Mouse (Mus musculus) hindbrain, embryonic 13.5 days (tissue): ENCODE results near the gene Cul9. TPM values are rescaled to one million over a fixed set of nuclear protein-coding genes. Genes with fewer than 3 reads are reported as not detected.

Source experiments
- ATAC-seq: fragments of 200-750 bp; cut with Nextera tagmentation; 2 replicates; pipeline ENCODE4 v1.8.0; 2017; ENCODE audit warnings: moderate TSS enrichment; ENCODE audit not compliant: low FRiP score
- H3K27ac ChIP-seq: fragments of 300-500 bp; sonication (generic); 2 replicates; pipeline ENCODE4 v1.5.1; 2015; ENCODE audit warnings: inconsistent platforms, mild to moderate bottlenecking, moderate library complexity
- H3K27me3 ChIP-seq: fragments of 300-500 bp; sonication (generic); 2 replicates; pipeline ENCODE4 v1.6.1; 2015; ENCODE audit warnings: mild to moderate bottlenecking, inconsistent platforms
- H3K36me3 ChIP-seq: fragments of 300-500 bp; sonication (generic); 2 replicates; pipeline ENCODE4 v1.6.1; 2015; ENCODE audit warnings: mild to moderate bottlenecking, inconsistent platforms
- H3K4me1 ChIP-seq: fragments of 300-500 bp; sonication (generic); replicated peaks from 2 replicates; pipeline ENCODE4 v1.6.1; 2015; ENCODE audit warnings: inconsistent platforms
- H3K4me2 ChIP-seq: fragments of 300-500 bp; sonication (generic); 2 replicates; pipeline ENCODE4 v1.6.1; 2015; ENCODE audit warnings: inconsistent platforms, mild to moderate bottlenecking, moderate library complexity
- H3K4me3 ChIP-seq: fragments of 300-500 bp; sonication (generic); 2 replicates; pipeline ENCODE4 v1.5.1; 2015; ENCODE audit warnings: mild to moderate bottlenecking, inconsistent platforms
- H3K9ac ChIP-seq: fragments of 300-500 bp; sonication (generic); 2 replicates; pipeline ENCODE4 v1.6.1; 2015; ENCODE audit warnings: mild to moderate bottlenecking, inconsistent platforms
- H3K9me3 ChIP-seq: fragments of 300-500 bp; sonication (generic); 2 replicates; pipeline ENCODE4 v1.6.1; 2016; ENCODE audit warnings: inconsistent platforms
- WGBS: fragments of 180-500 bp; shearing (Covaris S2); methylation state at CpG from one replicate; pipeline ENCODE4 v1.1.7; 2015; 5-methylcytosine and 5-hydroxymethylcytosine counted together
- microRNA-seq: library from miRNA; unstranded; fragments of <30 nt; microRNA quantifications from one replicate; pipeline ENCODE4, GENCODE M21; 2016
- polyA plus RNA-seq: library from polyadenylated mRNA; unstranded; fragments of >200 nt; fragmentation: Nextera tagmentation; extraction: Ambion mirVana; gene quantifications from 2 replicates; pipeline ENCODE4 v1.2.1, GENCODE M21; 2015

The Cul9 gene
- polyA plus RNA-seq, 1 experiment from 2014 or later = 17.1 TPM

GRCm38 (mm10) chr17:46458439-46458838 lies 87.7 kb downstream of the Cul9 start:
- H3K36me3 ChIP-seq = peaks cover 39% of the 10 kb centered on the region
- H3K4me2 ChIP-seq = no peak overlapping the region
- H3K9ac ChIP-seq = no peak overlapping the region
- H3K4me3 ChIP-seq = no peak overlapping the region
- H3K27me3 ChIP-seq = peaks cover 58% of the 10 kb centered on the region
- H3K9me3 ChIP-seq = no peaks in the 10 kb centered on the region
- WGBS = 39% methylated on average over 3 of the region's 3 CpGs
- ATAC-seq = no peak
- peaks cover 50% of the 10 kb centered on the region for H3K4me1 ChIP-seq
- H3K27ac ChIP-seq = no peak overlapping the region

GRCm38 (mm10) chr17:46457791-46458190 lies 88.4 kb downstream of the Cul9 start:
- peaks cover 39% of the 10 kb centered on the region for H3K36me3 ChIP-seq
- H3K27me3 ChIP-seq = peaks cover 60% of the 10 kb centered on the region
- no peak for ATAC-seq
- no peak overlapping the region for H3K9ac ChIP-seq
- no peak overlapping the region for H3K4me3 ChIP-seq
- no peak overlapping the region for H3K4me2 ChIP-seq
- peaks cover 53% of the 10 kb centered on the region for H3K4me1 ChIP-seq
- WGBS = 12% methylated on average over 10 of the region's 10 CpGs
- no peak overlapping the region for H3K27ac ChIP-seq
- no peaks in the 10 kb centered on the region for H3K9me3 ChIP-seq

GRCm38 (mm10) chr17:46455110-46455691 lies 91.0 kb downstream of the Cul9 start:
- H3K36me3 ChIP-seq = peaks cover 28% of the 10 kb centered on the region
- under 1% methylated on average over 33 of the region's 33 CpGs for WGBS
- peaks cover 43% of the 10 kb centered on the region for H3K4me1 ChIP-seq
- ATAC-seq = peak; percentile 37
- H3K4me3 ChIP-seq = peak overlapping the region; percentile 34
- peak overlapping the region; percentile 59 for H3K4me2 ChIP-seq
- peak overlapping the region; percentile 68 for H3K9ac ChIP-seq
- H3K9me3 ChIP-seq = no peaks in the 10 kb centered on the region
- H3K27ac ChIP-seq = no peak overlapping the region; the same call in 1 of the 2 replicates
- H3K27me3 ChIP-seq = peaks cover 50% of the 10 kb centered on the region

- peak overlapping the region; percentile 59 for H3K4me2 ChIP-seq
- ATAC-seq = peak; percentile 26; the same call in 1 of the 2 replicates
- peak overlapping the region; percentile 68 for H3K9ac ChIP-seq
- 4% methylated on average over 9 of the region's 9 CpGs for WGBS
- H3K4me1 ChIP-seq = peaks cover 43% of the 10 kb centered on the region
- H3K4me3 ChIP-seq = peak overlapping the region; percentile 34
- peaks cover 43% of the 10 kb centered on the region for H3K27me3 ChIP-seq
- H3K36me3 ChIP-seq = peaks cover 21% of the 10 kb centered on the region
- no peaks in the 10 kb centered on the region for H3K9me3 ChIP-seq
- peak overlapping the region; percentile 13; the same call in 1 of the 2 replicates for H3K27ac ChIP-seq
These were observed 91.6 kb downstream of the Cul9 start for GRCm38 (mm10) chr17:46454539-46454938.

GRCm38 (mm10) chr17:46453970-46454411 lies 92.2 kb downstream of the Cul9 start:
- Histone ChIP-seq H3K27me3 (peaks cover 38% of the 10 kb centered on the region), H3K27ac (peak overlapping the region; percentile 75), H3K9ac (peak overlapping the region; percentile 68), H3K4me1 (peaks cover 43% of the 10 kb centered on the region), H3K4me3 (peak overlapping the region; percentile 34), H3K36me3 (peaks cover 17% of the 10 kb centered on the region), H3K4me2 (peak overlapping the region; percentile 59), H3K9me3 (no peaks in the 10 kb centered on the region)
- WGBS = 1% methylated on average over 26 of the region's 26 CpGs
- ATAC-seq = peak; percentile 43; the same call in 1 of the 2 replicates

- H3K27ac ChIP-seq = peak overlapping the region; percentile 10; the same call in 1 of the 2 replicates
- H3K27me3 ChIP-seq = peaks cover 35% of the 10 kb centered on the region
- peak overlapping the region; percentile 68; the same call in 1 of the 2 replicates for H3K9ac ChIP-seq
- peak overlapping the region; percentile 34; the same call in 1 of the 2 replicates for H3K4me3 ChIP-seq
- peaks cover 12% of the 10 kb centered on the region for H3K36me3 ChIP-seq
- WGBS = 5% methylated on average over 13 of the region's 13 CpGs
- ATAC-seq = no peak
- peaks cover 43% of the 10 kb centered on the region for H3K4me1 ChIP-seq
- H3K9me3 ChIP-seq = no peaks in the 10 kb centered on the region
- peak overlapping the region; percentile 59 for H3K4me2 ChIP-seq
These were observed 92.8 kb downstream of the Cul9 start for GRCm38 (mm10) chr17:46453302-46453948.

GRCm38 (mm10) chr17:46452683-46453082 lies 93.5 kb downstream of the Cul9 start:
- peaks cover 28% of the 10 kb centered on the region for H3K27me3 ChIP-seq

More at GRCm38 (mm10) chr17:46452683-46453082, 93.5 kb downstream of the Cul9 start:
- H3K4me1 ChIP-seq = peaks cover 43% of the 10 kb centered on the region
- no peak overlapping the region for H3K9ac ChIP-seq
- 40% methylated on average over 5 of the region's 5 CpGs for WGBS
- peaks cover 12% of the 10 kb centered on the region for H3K36me3 ChIP-seq
- H3K27ac ChIP-seq = no peak overlapping the region
- ATAC-seq = no peak
- no peaks in the 10 kb centered on the region for H3K9me3 ChIP-seq
- H3K4me2 ChIP-seq = no peak overlapping the region
- H3K4me3 ChIP-seq = no peak overlapping the region

Small RNAs within 50 kb of the gene (microRNA-seq; reads per million reads assigned to microRNA genes)
- gene Mir6976 = not detected

Other genes starting within 250 kb of the Cul9 start
- gene Dlk2, start 249.0 kb downstream of the Cul9 start, polyA plus RNA-seq = 9.5 and 11.1 TPM in 2 replicates
- 8.9 and 9.9 TPM in 2 replicates for gene Abcc10, start 218.0 kb downstream of the Cul9 start, polyA plus RNA-seq
- 18.0 and 19.1 TPM in 2 replicates for gene Zfp318, start 162.7 kb downstream of the Cul9 start, polyA plus RNA-seq
- 2.4 and 3.1 TPM in 2 replicates for gene Crip3, start 117.5 kb downstream of the Cul9 start, polyA plus RNA-seq
- gene Slc22a7, start 107.9 kb downstream of the Cul9 start, polyA plus RNA-seq = not detected in 2 replicates
- gene Ttbk1, start 58.7 kb downstream of the Cul9 start, polyA plus RNA-seq = 4.6 and 4.7 TPM in 2 replicates
- gene Dnph1, start 49.7 kb downstream of the Cul9 start, polyA plus RNA-seq = 20.4 and 21.8 TPM in 2 replicates
- gene Srf, start 9.8 kb upstream of the Cul9 start, polyA plus RNA-seq = 4.6 and 4.8 TPM in 2 replicates
- gene Ptk7, start 83.1 kb upstream of the Cul9 start, polyA plus RNA-seq = 39.9 and 40.7 TPM in 2 replicates
- 45.1 and 45.9 TPM in 2 replicates for gene Klc4, start 99.6 kb upstream of the Cul9 start, polyA plus RNA-seq
- 73.5 and 75.6 TPM in 2 replicates for gene Mrpl2, start 99.8 kb upstream of the Cul9 start, polyA plus RNA-seq
- gene Cul7, start 103.9 kb upstream of the Cul9 start, polyA plus RNA-seq = 40.0 and 41.2 TPM in 2 replicates
- 52.3 and 56.2 TPM in 2 replicates for gene Rrp36, start 128.0 kb upstream of the Cul9 start, polyA plus RNA-seq
- gene Mea1, start 132.4 kb upstream of the Cul9 start, polyA plus RNA-seq = 257 and 261 TPM in 2 replicates
- 162 and 164 TPM in 2 replicates for gene Klhdc3, start 134.5 kb upstream of the Cul9 start, polyA plus RNA-seq
- gene Ppp2r5d, start 158.7 kb upstream of the Cul9 start, polyA plus RNA-seq = 78.2 and 79.7 TPM in 2 replicates
- 24.4 and 24.7 TPM in 2 replicates for gene Pex6, start 165.1 kb upstream of the Cul9 start, polyA plus RNA-seq
- gene Gnmt, start 182.8 kb upstream of the Cul9 start, polyA plus RNA-seq = 0.90 and 1.5 TPM in 2 replicates
- gene Cnpy3, start 205.8 kb upstream of the Cul9 start, polyA plus RNA-seq = 66.1 and 67.1 TPM in 2 replicates
- gene Ptcra, start 217.3 kb upstream of the Cul9 start, polyA plus RNA-seq = 0.26 and 0.40 TPM in 2 replicates
- 49.4 and 58.4 TPM in 2 replicates for gene 2310039H08Rik, start 226.2 kb upstream of the Cul9 start, polyA plus RNA-seq
- 92.8 and 113 TPM in 2 replicates for gene Rpl7l1, start 236.3 kb upstream of the Cul9 start, polyA plus RNA-seq